Mouse (Mus musculus) neural tube, embryonic 11.5 days (tissue): ENCODE results near the gene Fxyd3. TPM values are rescaled to one million over a fixed set of nuclear protein-coding genes. Genes with fewer than 3 reads are reported as not detected.

Experiments
- ATAC-seq: fragments of 200-750 bp; cut with Nextera tagmentation; 2 replicates; pipeline ENCODE4 v1.8.0; 2017; ENCODE audit warnings: moderate number of reproducible peaks, mild to moderate bottlenecking, moderate TSS enrichment, moderate library complexity; ENCODE audit not compliant: insufficient read depth, low FRiP score, low TSS enrichment
- DNase-seq: peaks from one replicate; pipeline ENCODE4 v3.0.0-alpha.2; 2015; ENCODE audit warnings: low spot score
- H3K27ac ChIP-seq: fragments of 300-500 bp; sonication (generic); 2 replicates; pipeline ENCODE4 v1.5.1; 2014; ENCODE audit warnings: low read depth, mild to moderate bottlenecking, low read length
- H3K27me3 ChIP-seq: fragments of 300-500 bp; sonication (generic); 2 replicates; pipeline ENCODE4 v1.6.1; 2014; ENCODE audit warnings: mild to moderate bottlenecking, low read length, mixed read lengths; ENCODE audit not compliant: control insufficient read depth, insufficient read depth
- H3K36me3 ChIP-seq: fragments of 300-500 bp; sonication (generic); 2 replicates; pipeline ENCODE4 v1.6.1; 2014; ENCODE audit warnings: mild to moderate bottlenecking, low read length, moderate library complexity, mixed read lengths; ENCODE audit not compliant: control insufficient read depth, insufficient read depth
- H3K4me1 ChIP-seq: fragments of 300-500 bp; sonication (generic); 2 replicates; pipeline ENCODE4 v1.6.1; 2014; ENCODE audit warnings: low read length, mixed read lengths; ENCODE audit not compliant: control insufficient read depth, insufficient read depth
- H3K4me2 ChIP-seq: fragments of 300-500 bp; sonication (generic); 2 replicates; pipeline ENCODE4 v1.6.1; 2014; ENCODE audit warnings: low read depth, mild to moderate bottlenecking, moderate library complexity
- H3K4me3 ChIP-seq: fragments of 300-500 bp; sonication (generic); 2 replicates; pipeline ENCODE4 v1.5.1; 2014; ENCODE audit warnings: low read depth, low read length
- H3K9ac ChIP-seq: fragments of 300-500 bp; sonication (generic); 2 replicates; pipeline ENCODE4 v1.6.1; 2014; ENCODE audit warnings: mild to moderate bottlenecking, low read length
- H3K9me3 ChIP-seq: fragments of 300-500 bp; sonication (generic); 2 replicates; pipeline ENCODE4 v1.6.1; 2016; ENCODE audit warnings: low read length; ENCODE audit not compliant: control insufficient read depth
- WGBS: fragments of 180-500 bp; shearing (Covaris S2); extraction: QIAGEN DNeasy Blood & Tissue Kit; methylation state at CpG from one replicate; pipeline ENCODE4 v1.1.7; 2014; 5-methylcytosine and 5-hydroxymethylcytosine counted together
- microRNA-seq: library from miRNA; unstranded; fragments of <30 nt; microRNA quantifications from one replicate; pipeline ENCODE4, GENCODE M21; 2016
- polyA plus RNA-seq: library from polyadenylated mRNA; unstranded; fragments of >200 nt; fragmentation: Nextera tagmentation; extraction: Ambion mirVana; gene quantifications from 2 replicates; pipeline ENCODE4 v1.2.1, GENCODE M21; 2014

The Fxyd3 gene
- polyA plus RNA-seq, 1 experiment from 2014 or later: 7.7 TPM

DNA sequence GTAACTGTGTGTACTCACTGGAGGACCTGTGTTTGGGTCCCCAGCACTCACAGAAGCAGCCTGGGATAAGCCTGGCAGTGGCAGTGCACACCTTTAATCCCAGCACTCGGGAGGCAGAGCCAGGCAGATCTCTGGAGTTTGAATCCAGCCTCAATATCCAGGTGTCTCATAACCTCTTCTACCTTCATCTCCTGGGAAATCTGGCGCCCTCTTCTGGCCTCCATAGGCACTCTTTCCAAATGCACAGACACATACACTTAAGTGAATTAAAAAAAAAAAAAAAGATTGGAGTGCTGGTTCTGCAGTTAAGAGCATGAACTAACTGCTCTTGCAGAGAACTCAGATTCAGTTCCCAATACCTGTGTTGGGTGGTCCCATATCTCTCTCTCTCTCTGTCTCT is 45.8 kb downstream of the Fxyd3 start:
- Histone ChIP-seq H3K36me3 (no peaks in the 10 kb centered on the region), H3K9ac (no peak overlapping the region), H3K27ac (no peak overlapping the region), H3K4me1 (no peaks in the 10 kb centered on the region), H3K4me3 (no peak overlapping the region), H3K4me2 (no peak overlapping the region), H3K9me3 (no peaks in the 10 kb centered on the region), H3K27me3 (no peaks in the 10 kb centered on the region)
- 64% methylated on average over 2 of the region's 2 CpGs for WGBS
- ATAC-seq: no peak
- no peak for DNase-seq

DNA sequence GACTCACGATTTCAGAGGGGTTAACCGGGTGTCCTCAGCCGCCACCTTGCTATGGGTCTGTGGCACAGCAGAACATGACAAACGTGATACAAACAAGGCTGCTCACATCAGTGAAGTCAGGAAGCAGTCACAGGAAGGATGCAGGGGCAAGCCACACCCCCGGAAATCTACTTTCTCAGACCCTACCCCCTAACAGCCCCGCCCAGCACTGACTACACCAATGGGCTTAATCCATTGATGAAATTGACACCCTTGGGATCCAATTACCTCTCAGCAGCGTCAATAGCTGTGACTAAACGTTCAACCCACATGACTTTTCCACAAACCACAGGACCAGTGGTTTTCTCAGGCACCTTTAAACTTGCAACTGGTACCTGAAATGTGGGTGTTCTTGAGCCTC is 47.9 kb downstream of the Fxyd3 start:
- Histone ChIP-seq H3K27ac (no peak overlapping the region), H3K36me3 (no peaks in the 10 kb centered on the region), H3K9ac (no peak overlapping the region), H3K4me2 (no peak overlapping the region), H3K4me3 (no peak overlapping the region), H3K9me3 (no peaks in the 10 kb centered on the region), H3K4me1 (no peaks in the 10 kb centered on the region), H3K27me3 (no peaks in the 10 kb centered on the region)
- ATAC-seq: no peak
- WGBS: 79% methylated on average over 8 of the region's 8 CpGs
- DNase-seq: no peak

Small RNA genes within 50 kb of the gene (microRNA-seq; reads per million reads assigned to microRNA genes)
- gene Mir7050: not detected

Other genes starting within 250 kb of the Fxyd3 start
- gene Ffar3, start 220.5 kb downstream of the Fxyd3 start, polyA plus RNA-seq: not detected in 2 replicates
- gene Ffar1, start 215.1 kb downstream of the Fxyd3 start, polyA plus RNA-seq: 0.05 TPM in 1 of 2 replicates, not detected in the other
- gene Cd22, start 196.4 kb downstream of the Fxyd3 start, polyA plus RNA-seq: 0.05 TPM in 1 of 2 replicates, not detected in the other
- 0.16 and 0.41 TPM in 2 replicates for gene Mag, start 161.8 kb downstream of the Fxyd3 start, polyA plus RNA-seq
- gene Hamp2, start 152.0 kb downstream of the Fxyd3 start, polyA plus RNA-seq: not detected in 2 replicates
- not detected in 2 replicates for gene Hamp, start 132.7 kb downstream of the Fxyd3 start, polyA plus RNA-seq
- gene Usf2, start 119.9 kb downstream of the Fxyd3 start, polyA plus RNA-seq: 27.9 and 28.1 TPM in 2 replicates
- 14.1 and 16.6 TPM in 2 replicates for gene Lsr, start 103.2 kb downstream of the Fxyd3 start, polyA plus RNA-seq
- 0.32 and 0.93 TPM in 2 replicates for gene Fam187b, start 102.9 kb downstream of the Fxyd3 start, polyA plus RNA-seq
- gene Fxyd5, start 34.2 kb downstream of the Fxyd3 start, polyA plus RNA-seq: 16.2 and 17.3 TPM in 2 replicates
- gene Fxyd7, start 25.2 kb downstream of the Fxyd3 start, polyA plus RNA-seq: 30.5 and 36.5 TPM in 2 replicates
- gene Fxyd1, start 19.5 kb downstream of the Fxyd3 start, polyA plus RNA-seq: 17.0 and 21.8 TPM in 2 replicates
- 4.6 and 4.9 TPM in 2 replicates for gene Lgi4, start 17.4 kb downstream of the Fxyd3 start, polyA plus RNA-seq
- gene Hpn, start 38.6 kb upstream of the Fxyd3 start, polyA plus RNA-seq: 1.6 TPM in 2 replicates
- 0.65 and 0.94 TPM in 2 replicates for gene Scn1b, start 50.3 kb upstream of the Fxyd3 start, polyA plus RNA-seq
- gene Gramd1a, start 79.2 kb upstream of the Fxyd3 start, polyA plus RNA-seq: 144 and 159 TPM in 2 replicates
- gene Scgb2b2, start 213.8 kb upstream of the Fxyd3 start, polyA plus RNA-seq: not detected in 2 replicates
- not detected in 2 replicates for gene Scgb1b2, start 215.1 kb upstream of the Fxyd3 start, polyA plus RNA-seq